Mouse (Mus musculus) limb, embryonic 13.5 days (tissue): ENCODE results near the gene Plin3. TPM values are rescaled to one million over a fixed set of nuclear protein-coding genes. Genes with fewer than 3 reads are reported as not detected.

Experiments used
- ATAC-seq: fragments of 200-750 bp; cut with Nextera tagmentation; 2 replicates; pipeline ENCODE4 v1.8.0; 2017; ENCODE audit warnings: low read depth, moderate number of reproducible peaks, moderate TSS enrichment; ENCODE audit not compliant: low FRiP score
- H3K27ac ChIP-seq: fragments of 300-500 bp; sonication (generic); 2 replicates; pipeline ENCODE4 v1.5.1; 2015; ENCODE audit warnings: inconsistent platforms, mild to moderate bottlenecking, moderate library complexity
- H3K27me3 ChIP-seq: fragments of 300-500 bp; sonication (generic); 2 replicates; pipeline ENCODE4 v1.6.1; 2015; ENCODE audit warnings: mild to moderate bottlenecking, inconsistent platforms
- H3K36me3 ChIP-seq: fragments of 300-500 bp; sonication (generic); 2 replicates; pipeline ENCODE4 v1.6.1; 2015; ENCODE audit warnings: inconsistent platforms, mild to moderate bottlenecking, moderate library complexity
- H3K4me1 ChIP-seq: fragments of 300-500 bp; sonication (generic); 2 replicates; pipeline ENCODE4 v1.6.1; 2015; ENCODE audit warnings: inconsistent platforms
- H3K4me2 ChIP-seq: fragments of 300-500 bp; sonication (generic); replicated peaks from 2 replicates; pipeline ENCODE4 v1.6.1; 2015; ENCODE audit warnings: inconsistent platforms, mild to moderate bottlenecking, moderate library complexity
- H3K4me3 ChIP-seq: fragments of 300-500 bp; sonication (generic); 2 replicates; pipeline ENCODE4 v1.5.1; 2015; ENCODE audit warnings: moderate library complexity, mild to moderate bottlenecking, inconsistent platforms
- H3K9ac ChIP-seq: fragments of 300-500 bp; sonication (generic); 2 replicates; pipeline ENCODE4 v1.6.1; 2015; ENCODE audit warnings: mild to moderate bottlenecking, inconsistent platforms
- H3K9me3 ChIP-seq: fragments of 300-500 bp; sonication (generic); 2 replicates; pipeline ENCODE4 v1.6.1; 2016; ENCODE audit warnings: inconsistent platforms
- WGBS: fragments of 180-500 bp; shearing (Covaris S2); methylation state at CpG from one replicate; pipeline ENCODE4 v1.1.7; 2015; 5-methylcytosine and 5-hydroxymethylcytosine counted together
- polyA plus RNA-seq: library from polyadenylated mRNA; unstranded; fragments of >200 nt; fragmentation: Nextera tagmentation; extraction: Ambion mirVana; gene quantifications from 2 replicates; pipeline ENCODE4 v1.2.1, GENCODE M21; 2015

Plin3 gene
- polyA plus RNA-seq, result 78.1 and 80.4 TPM in 2 replicates

DNA sequence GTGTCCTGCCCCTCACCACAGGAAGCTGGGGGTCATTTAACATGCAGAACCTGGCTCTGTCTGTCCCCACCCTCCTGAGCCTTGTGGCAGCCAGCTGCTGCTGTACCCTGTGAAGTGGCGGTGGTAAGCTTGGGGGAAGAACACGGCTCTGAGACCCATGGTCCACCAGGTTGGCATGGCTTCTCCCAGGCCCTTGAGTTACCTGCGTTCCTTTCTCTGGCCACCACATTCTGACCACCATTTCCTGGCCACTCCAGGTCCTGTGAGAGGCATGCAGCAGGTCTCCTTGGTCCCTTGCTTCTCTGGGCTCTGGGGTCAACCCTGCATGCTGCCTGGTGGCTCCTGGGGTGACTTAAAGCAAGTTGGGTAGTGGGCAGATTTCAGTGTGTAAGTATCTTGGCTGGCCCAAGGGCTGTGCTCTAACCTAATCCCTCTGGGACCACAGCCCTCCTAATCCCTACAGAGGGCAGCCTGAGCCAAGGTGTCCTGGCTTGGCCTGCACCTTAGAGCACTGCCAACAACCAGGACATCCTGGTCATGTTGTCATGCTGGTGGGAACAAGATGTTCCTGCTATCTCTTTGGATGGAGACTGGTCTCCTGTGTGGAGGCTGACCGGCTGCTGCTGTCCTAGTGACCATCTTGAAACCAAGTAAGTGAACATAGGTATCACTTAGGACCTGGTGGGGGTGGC, at the start of gene Plin3:
TSS of gene Plin3 (minus strand) at position 343 of the 692 bp plus-strand sequence.
- Histone ChIP-seq H3K9ac (peak within 1 kb of the TSS; percentile 13; the same call in 1 of the 2 replicates), H3K4me1 (peaks cover 39% of the 10 kb centered on the region), H3K36me3 (no peaks in the 10 kb centered on the region), H3K27me3 (no peaks in the 10 kb centered on the region), H3K4me3 (no peak within 1 kb of the TSS), H3K4me2 (peak within 1 kb of the TSS; percentile 84), H3K27ac (peak within 1 kb of the TSS; percentile 96), H3K9me3 (no peaks in the 10 kb centered on the region)
- ATAC-seq, result no peak
- 84% methylated on average over 4 of the region's 4 CpGs for WGBS

DNA sequence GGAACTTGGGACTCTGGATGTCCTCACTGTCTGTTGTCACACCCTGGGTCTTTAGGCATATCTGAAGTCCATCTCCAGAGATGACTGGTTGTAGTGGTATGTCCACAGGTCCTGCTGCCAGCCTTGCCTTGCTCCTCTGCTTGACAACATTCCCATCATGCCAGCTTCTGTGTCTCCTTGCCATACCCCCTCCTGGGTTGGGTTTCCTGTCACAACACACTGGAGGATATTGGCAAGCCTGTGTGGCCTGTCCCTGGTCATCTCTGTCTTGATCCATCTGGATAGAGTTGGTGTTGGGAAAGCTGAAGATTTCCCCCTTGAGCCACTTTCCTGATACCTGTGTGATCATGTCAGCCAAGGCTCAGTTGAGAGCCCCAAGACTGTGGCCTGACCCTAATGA, 48.0 kb upstream of the Plin3 start:
- Histone ChIP-seq H3K27ac (no peak overlapping the region), H3K27me3 (no peaks in the 10 kb centered on the region), H3K4me1 (peaks cover 10% of the 10 kb centered on the region), H3K36me3 (0 out of 2 replicates have a peak, but pooled peaks cover 4% of the 10 kb centered on the region), H3K4me3 (no peak overlapping the region), H3K9ac (no peak overlapping the region), H3K4me2 (no peak overlapping the region), H3K9me3 (no peaks in the 10 kb centered on the region)
- ATAC-seq, result no peak

DNA sequence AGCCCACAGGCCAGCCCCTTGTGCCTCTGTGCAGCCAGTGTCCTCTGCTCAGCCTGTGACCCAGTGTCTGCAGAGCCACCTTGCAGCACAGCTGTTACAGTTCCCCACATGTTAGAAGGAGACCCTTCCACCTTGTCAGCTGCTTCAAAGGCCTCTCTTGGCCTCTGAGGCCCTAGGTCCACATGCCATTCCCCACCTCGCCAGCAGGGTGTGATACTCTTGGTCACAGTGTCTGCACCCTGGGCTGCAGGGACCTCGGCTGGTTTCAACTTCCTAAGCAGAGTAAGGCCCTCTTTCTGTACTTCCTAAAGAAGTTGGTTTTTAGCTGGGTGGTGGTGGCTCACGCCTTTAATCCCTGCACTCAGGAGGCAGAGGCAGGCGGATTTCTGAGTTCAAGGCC, 46.2 kb upstream of the Plin3 start:
- Histone ChIP-seq H3K36me3 (peaks cover 10% of the 10 kb centered on the region), H3K4me1 (peaks cover 10% of the 10 kb centered on the region), H3K4me2 (no peak overlapping the region), H3K27me3 (no peaks in the 10 kb centered on the region), H3K9ac (no peak overlapping the region), H3K4me3 (no peak overlapping the region), H3K27ac (no peak overlapping the region), H3K9me3 (no peaks in the 10 kb centered on the region)
- WGBS, result 51% methylated on average over 4 of the region's 4 CpGs
- ATAC-seq, result no peak

DNA sequence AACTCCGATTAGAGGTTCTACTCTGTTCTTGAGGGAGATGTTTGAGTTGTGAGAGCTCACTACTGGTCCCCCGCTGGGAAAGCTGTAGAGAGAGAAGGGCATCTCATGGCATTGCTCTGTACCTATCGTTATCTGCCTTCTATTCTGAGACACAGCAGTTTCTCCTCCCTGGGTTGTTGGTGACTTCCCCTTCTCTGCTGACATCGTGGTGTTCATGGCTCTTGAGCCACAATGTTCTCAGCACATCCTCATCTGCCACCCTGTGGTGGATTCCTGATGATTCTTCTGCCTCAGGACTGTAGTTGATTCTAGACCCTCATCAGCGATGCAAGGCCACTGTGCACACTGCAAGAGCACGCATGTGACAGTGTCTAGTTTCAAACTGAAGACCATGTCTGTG, 45.1 kb upstream of the Plin3 start:
- Histone ChIP-seq H3K27ac (no peak overlapping the region), H3K9ac (no peak overlapping the region), H3K27me3 (no peaks in the 10 kb centered on the region), H3K36me3 (peaks cover 10% of the 10 kb centered on the region), H3K9me3 (no peaks in the 10 kb centered on the region), H3K4me1 (peaks cover 10% of the 10 kb centered on the region), H3K4me3 (no peak overlapping the region), H3K4me2 (no peak overlapping the region)
- ATAC-seq, result no peak
- WGBS, result 90% methylated on average over 6 of the region's 6 CpGs

DNA sequence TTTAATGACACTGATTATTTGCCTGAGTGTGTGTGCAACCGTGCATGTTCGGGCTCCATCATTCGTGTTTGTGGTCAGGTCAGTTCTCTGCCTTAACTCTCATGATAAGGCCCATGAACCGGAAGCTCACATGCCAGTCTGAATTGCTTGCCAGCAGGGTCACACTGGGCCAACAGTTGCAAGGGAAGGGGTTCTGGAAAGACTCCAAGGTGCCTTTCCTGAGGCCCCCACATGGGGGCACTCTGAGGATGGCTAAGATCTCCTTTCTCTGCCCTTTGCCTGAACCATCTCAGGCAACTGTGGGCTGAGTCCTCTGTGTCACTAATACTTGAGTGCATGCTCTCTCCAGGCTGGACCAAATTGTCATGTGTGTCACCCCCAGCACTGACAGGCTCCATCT, 44.5 kb upstream of the Plin3 start:
- no peaks in the 10 kb centered on the region for H3K9me3 ChIP-seq
- H3K9ac ChIP-seq, result no peak overlapping the region
- no peak overlapping the region for H3K27ac ChIP-seq
- H3K27me3 ChIP-seq, result no peaks in the 10 kb centered on the region
- H3K4me1 ChIP-seq, result peaks cover 10% of the 10 kb centered on the region
- no peak overlapping the region for H3K4me3 ChIP-seq
- H3K4me2 ChIP-seq, result no peak overlapping the region
- peaks cover 10% of the 10 kb centered on the region for H3K36me3 ChIP-seq
- ATAC-seq, result no peak
- 54% methylated on average over 4 of the region's 4 CpGs for WGBS

DNA sequence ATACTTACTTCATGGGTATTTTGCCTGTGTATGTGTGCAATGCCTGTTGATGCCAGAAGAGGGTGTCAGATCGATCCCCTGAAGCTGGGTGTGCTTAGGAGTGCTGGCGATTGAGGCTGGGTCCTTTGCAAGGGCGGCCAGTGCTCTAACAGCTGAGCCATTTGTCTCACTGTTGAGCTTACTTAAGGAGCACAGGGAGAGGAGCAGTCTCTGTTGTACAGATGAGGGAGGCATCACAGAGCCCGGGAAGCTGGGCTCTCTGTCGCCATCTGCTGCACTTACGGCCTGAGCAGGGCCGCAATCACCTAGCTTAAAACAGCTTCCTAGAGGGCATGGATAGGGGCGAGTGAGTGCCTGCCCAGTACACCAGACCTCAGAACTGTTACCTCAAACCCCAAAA, 40.3 kb upstream of the Plin3 start:
- Histone ChIP-seq H3K9ac (no peak overlapping the region), H3K27ac (no peak overlapping the region), H3K4me1 (peaks cover 27% of the 10 kb centered on the region), H3K4me2 (no peak overlapping the region), H3K4me3 (no peak overlapping the region), H3K9me3 (no peaks in the 10 kb centered on the region), H3K36me3 (peaks cover 7% of the 10 kb centered on the region), H3K27me3 (no peaks in the 10 kb centered on the region)
- 29% methylated on average over 8 of the region's 8 CpGs for WGBS
- ATAC-seq, result no peak

DNA sequence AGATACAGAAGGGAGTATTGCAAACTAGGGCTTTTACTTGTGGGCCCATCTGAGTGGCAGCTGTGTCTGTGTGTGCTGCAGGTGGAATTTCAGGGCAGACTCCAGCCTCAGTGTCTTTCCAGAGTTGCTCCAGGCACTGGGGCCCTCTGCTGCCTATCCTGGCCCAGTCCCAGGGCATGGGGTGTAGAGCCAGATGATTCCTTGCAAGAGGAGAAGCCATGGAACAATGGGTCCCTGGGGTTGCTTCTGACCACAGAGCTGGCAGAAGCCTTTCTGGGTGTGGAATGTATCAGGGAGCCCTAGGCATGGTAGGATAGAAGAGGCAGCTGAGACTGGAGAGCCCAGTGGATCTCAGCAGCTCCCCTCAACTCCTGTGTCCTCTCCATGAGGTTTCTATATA, 38.6 kb upstream of the Plin3 start:
- no peak for ATAC-seq
- Histone ChIP-seq H3K9me3 (no peaks in the 10 kb centered on the region), H3K36me3 (peaks cover 7% of the 10 kb centered on the region), H3K4me2 (no peak overlapping the region), H3K27ac (no peak overlapping the region), H3K27me3 (no peaks in the 10 kb centered on the region), H3K4me1 (peaks cover 38% of the 10 kb centered on the region), H3K9ac (no peak overlapping the region), H3K4me3 (no peak overlapping the region)

DNA sequence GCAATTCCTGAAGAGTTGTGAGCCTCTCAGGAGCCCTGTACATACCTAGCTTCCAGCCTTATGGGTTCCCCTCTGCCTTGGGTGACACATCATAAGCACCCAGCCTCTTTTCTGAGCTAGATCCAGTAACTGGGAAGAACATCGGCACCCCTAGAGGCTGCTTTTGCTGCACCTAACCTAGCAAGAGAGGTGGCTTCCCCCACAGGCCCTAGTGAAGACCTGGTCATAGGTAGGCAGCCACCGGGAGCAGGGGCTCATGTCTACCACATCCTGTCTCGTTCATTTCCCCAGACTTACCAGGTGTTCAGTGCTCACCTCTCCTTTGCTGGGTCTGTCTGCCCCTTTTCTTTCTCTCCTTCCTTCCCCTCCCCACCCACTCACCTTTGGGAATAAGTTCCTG, 37.7 kb upstream of the Plin3 start:
- WGBS, result 75% methylated on average over 3 of the region's 3 CpGs
- ATAC-seq, result no peak
- H3K27ac ChIP-seq, result no peak overlapping the region
- H3K9ac ChIP-seq, result 0 out of 2 replicates have a peak overlapping the region, but pooled peaks have one; percentile 1
- peaks cover 38% of the 10 kb centered on the region for H3K4me1 ChIP-seq
- no peak overlapping the region for H3K4me3 ChIP-seq
- H3K36me3 ChIP-seq, result peaks cover 7% of the 10 kb centered on the region
- no peaks in the 10 kb centered on the region for H3K27me3 ChIP-seq
- no peaks in the 10 kb centered on the region for H3K9me3 ChIP-seq
- H3K4me2 ChIP-seq, result no peak overlapping the region

DNA sequence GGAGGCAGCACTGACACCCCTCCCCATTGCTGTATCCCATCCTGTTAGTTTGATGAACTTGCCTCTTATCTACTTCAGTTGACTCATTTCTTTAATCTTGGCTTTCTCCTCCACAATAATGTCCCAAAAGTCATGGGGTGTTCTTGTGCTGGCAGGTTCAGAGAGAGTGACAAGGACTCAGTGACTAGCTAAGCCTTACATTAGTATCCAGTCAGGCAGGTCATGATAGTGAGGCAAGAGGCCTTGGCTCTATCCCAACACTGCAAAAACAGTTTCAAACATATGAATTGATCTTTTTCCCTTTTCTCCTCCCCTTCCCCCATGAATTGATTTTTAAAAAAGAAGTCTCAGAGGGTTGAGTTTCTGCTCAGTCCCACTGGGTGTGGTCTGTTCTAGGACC, 36.6 kb upstream of the Plin3 start:
- Histone ChIP-seq H3K4me3 (no peak overlapping the region), H3K36me3 (no peaks in the 10 kb centered on the region; the same call in 1 of the 2 replicates), H3K4me1 (peaks cover 44% of the 10 kb centered on the region), H3K27ac (no peak overlapping the region), H3K4me2 (no peak overlapping the region), H3K9me3 (no peaks in the 10 kb centered on the region), H3K27me3 (no peaks in the 10 kb centered on the region), H3K9ac (no peak overlapping the region)
- no peak for ATAC-seq

DNA sequence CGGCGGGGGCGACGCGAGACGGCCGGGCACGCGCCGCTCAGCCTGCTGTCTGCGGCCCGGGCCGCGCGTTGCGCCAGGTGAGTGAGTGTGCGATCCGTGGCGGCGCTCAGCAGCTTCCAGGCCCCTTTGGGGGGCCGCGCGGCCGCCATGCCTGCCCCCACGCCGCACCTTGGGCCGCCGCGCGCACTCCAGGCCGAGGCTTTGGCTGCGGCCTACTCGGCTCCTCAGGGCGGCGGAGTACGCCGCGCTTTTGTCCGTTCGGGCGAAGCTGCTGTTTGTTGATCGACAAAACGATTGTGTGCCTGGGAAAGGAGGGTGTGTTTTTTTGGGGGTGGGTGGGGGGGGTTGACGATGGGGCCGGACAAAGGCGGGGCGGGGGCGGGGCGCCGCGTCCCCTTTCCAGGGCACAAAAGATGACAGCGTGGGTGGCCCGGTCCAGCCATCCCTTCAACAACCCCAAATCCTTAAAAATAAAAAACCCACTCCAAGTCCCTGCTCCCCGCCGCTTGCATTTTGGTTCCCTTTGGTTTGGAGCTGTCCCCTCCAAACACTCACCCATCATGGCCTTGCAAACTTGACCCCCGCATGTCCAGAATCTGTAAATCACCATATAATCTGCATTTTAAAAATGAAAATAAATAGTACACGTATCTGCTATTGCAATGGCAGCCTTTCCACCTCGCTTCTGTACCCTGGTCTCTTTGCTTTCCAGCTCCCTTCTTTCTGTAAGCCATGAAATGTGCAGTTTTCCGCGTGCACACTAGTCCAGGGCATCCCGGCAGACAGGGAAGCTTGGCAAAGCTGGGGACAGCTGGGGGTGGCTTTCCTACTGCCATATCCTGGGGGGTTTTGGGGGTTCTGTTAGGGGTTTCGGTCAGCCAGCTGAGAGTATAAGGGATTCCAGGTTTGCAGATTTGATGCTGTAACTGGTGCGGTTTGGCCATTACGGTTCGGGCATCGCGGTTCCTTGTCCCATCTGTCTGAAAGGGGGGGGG, 33.8 kb upstream of the Plin3 start:
- peak; percentile 45 for ATAC-seq
- peaks cover 39% of the 10 kb centered on the region for H3K4me1 ChIP-seq
- H3K9ac ChIP-seq, result peak overlapping the region; percentile 95
- peak overlapping the region; percentile 84 for H3K4me3 ChIP-seq
- H3K36me3 ChIP-seq, result peaks cover 17% of the 10 kb centered on the region
- WGBS, result 2% methylated on average over 67 of the region's 67 CpGs
- peak overlapping the region; percentile 93 for H3K27ac ChIP-seq
- H3K27me3 ChIP-seq, result no peaks in the 10 kb centered on the region
- peak overlapping the region; percentile 88 for H3K4me2 ChIP-seq
- no peaks in the 10 kb centered on the region for H3K9me3 ChIP-seq

DNA sequence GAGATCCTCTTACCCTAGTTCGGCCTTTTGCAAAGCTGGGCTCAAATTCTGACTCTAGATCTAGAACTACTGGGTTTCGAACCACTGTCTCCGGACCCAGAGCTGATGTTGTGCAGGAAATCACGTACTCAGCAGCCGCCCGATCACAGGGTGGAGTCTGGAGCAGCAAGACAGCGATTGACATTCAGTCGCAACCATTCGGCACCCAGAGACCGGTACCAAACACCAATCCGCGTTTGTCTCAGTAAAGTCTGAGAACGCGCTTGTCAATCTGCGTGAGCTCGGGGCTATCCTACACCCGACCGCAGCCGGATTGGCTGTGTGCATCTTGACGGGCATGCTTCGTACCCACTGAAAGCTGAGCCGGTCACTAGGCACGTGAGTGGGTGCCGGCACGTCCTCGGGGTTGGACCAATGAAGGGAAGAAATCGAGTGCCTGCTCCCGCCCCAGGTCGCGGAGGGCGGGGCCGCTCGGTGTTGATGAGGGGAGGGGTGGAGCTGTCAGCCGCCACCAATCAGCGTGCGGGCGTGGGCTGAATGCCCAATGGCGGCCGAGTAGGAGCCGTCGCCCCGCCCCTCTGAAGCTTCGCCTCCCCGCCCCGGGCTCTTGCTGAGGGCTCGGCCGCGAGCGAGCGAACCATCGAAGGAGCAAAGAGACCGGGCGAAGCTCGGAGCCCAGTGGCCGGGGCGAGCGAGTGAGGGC, 32.9 kb upstream of the Plin3 start, which contains the start of gene Kdm4b:
TSS of gene Kdm4b (plus strand) at position 613 of the 703 bp plus-strand sequence.
- ATAC-seq, result peak; percentile 100
- peak within 1 kb of the TSS; percentile 84 for H3K4me3 ChIP-seq
- H3K4me1 ChIP-seq, result peaks cover 38% of the 10 kb centered on the region
- peak within 1 kb of the TSS; percentile 95 for H3K9ac ChIP-seq
- H3K36me3 ChIP-seq, result peaks cover 25% of the 10 kb centered on the region
- H3K4me2 ChIP-seq, result peak within 1 kb of the TSS; percentile 88
- peak within 1 kb of the TSS; percentile 93 for H3K27ac ChIP-seq
- no peaks in the 10 kb centered on the region for H3K9me3 ChIP-seq
- WGBS, result under 1% methylated on average over 57 of the region's 57 CpGs
- no peaks in the 10 kb centered on the region for H3K27me3 ChIP-seq

DNA sequence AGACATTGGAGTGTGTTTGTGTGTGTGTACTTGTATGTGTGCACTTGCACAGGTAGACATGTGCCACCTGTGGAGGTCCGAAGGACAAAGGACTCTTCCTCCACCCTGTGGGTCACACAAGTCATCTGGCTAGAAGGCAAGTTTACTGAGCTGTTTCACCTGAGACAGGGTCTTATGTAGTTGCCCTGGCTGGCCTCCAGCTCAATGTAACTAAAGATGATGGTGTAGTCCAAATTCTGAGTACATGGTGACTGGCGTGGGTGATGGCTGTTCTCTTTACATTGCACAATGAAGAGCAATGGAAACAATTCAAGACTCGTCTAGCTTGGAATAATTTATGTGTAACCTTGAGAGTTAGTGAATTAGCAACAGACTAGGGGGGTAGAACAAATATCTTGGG, 31.7 kb upstream of the Plin3 start:
- Histone ChIP-seq H3K4me2 (no peak overlapping the region), H3K27me3 (no peaks in the 10 kb centered on the region), H3K9me3 (no peaks in the 10 kb centered on the region), H3K27ac (no peak overlapping the region; the same call in 1 of the 2 replicates), H3K9ac (no peak overlapping the region), H3K36me3 (peaks cover 37% of the 10 kb centered on the region), H3K4me1 (peaks cover 27% of the 10 kb centered on the region), H3K4me3 (no peak overlapping the region)
- WGBS, result 48% methylated on average over 3 of the region's 3 CpGs
- no peak for ATAC-seq
